Mouse (Mus musculus) lung, adult 18-20 months (tissue): Measurements from ENCODE around the gene Strc.

ENCODE experiments used
- DNase-seq, 2 experiments: peaks; one replicate each; pipeline ENCODE4 v3.0.0; 2022; ENCODE audit warnings: mixed read lengths in 2 of 2

The Strc gene

GRCm38 (mm10) chr2:121354820-121355592, 32.0 kb downstream of the Strc start, which contains the start of gene Ppip5k1:
TSS of gene Ppip5k1 (minus strand) at chr2:121355396.
- peak; percentile 97 for DNase-seq

GRCm38 (mm10) chr2:121354378-121354777, 32.6 kb downstream of the Strc start:
- DNase-seq, result no peak

GRCm38 (mm10) chr2:121353156-121353555, 33.8 kb downstream of the Strc start:
- DNase-seq, result peak in 1 of 2 experiments; percentile 23

- no peak for DNase-seq
Measured at GRCm38 (mm10) chr2:121339057-121339456, 47.9 kb downstream of the Strc start.

GRCm38 (mm10) chr2:121329492-121329891, 57.5 kb downstream of the Strc start:
- DNase-seq, result no peak

- no peak for DNase-seq
Measured at GRCm38 (mm10) chr2:121323693-121324470, 63.1 kb downstream of the Strc start.

GRCm38 (mm10) chr2:121323041-121323440, 63.9 kb downstream of the Strc start:
- no peak for DNase-seq

GRCm38 (mm10) chr2:121316278-121316677, 70.7 kb downstream of the Strc start:
- DNase-seq, result no peak
